Mouse (Mus musculus) testis, postnatal 14 days (tissue): ENCODE measurements at regions not wholly inside any gene's neighbourhood (a gene's known extent, or its start where the extent isn't known, plus 50 kb on each side); places are given as distances from the start of the nearest gene placed in this dataset.

ENCODE experiments used
- DNase-seq: peaks from one replicate; pipeline ENCODE4 v3.0.0; 2021; ENCODE audit warnings: low spot score

DNA sequence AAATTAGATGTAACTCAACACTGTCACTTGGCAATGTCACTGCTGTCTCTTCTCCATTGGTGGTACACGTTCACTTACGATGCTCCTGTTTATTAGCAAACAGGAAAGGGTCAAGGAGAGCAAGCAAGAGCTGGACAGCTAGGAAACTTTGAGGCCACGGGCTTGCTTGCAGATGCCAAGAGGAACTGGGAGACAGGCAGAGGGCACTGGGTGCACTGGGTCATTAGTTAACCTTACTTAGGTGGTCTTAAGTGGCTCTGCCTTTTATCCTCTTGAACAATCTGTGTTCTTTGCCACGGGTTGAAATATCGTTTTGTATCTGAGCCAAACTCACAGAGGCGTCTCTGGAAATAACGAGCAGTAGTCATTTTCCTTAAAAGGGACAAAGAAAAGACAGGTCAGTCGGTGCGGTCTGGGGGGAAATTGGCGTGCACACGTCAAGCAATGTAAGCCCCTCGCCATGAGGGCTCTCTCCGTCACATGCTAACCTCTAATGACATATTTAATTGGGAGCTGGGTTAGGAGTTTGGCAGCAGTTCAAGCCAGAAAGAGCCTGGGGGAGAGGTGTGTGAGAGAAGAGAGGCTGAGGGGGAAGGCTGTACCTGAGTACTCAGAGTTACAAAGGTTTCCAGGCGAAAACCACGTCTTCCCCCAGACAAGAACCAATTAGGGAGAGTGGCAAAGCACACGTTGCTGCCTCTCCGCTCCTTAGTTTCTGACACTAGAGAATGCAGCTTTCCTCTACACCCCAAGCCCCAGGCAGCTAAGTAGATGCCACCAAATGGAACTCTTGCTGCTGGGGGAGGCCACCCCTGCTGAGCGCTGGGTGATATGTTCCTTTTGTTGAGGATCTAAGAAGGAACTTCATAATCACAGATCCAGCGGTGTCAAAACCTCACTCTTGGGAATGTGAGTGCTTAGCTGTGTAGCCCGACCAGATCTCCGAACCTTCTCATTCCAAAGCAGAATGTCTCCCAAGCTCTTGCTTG is 140.0 kb upstream of the Tut7 start:
- no peak for DNase-seq

GRCm38 (mm10) chr13:59956441-59956840 is 133.5 kb upstream of the Tut7 start:
- DNase-seq: no peak

DNA sequence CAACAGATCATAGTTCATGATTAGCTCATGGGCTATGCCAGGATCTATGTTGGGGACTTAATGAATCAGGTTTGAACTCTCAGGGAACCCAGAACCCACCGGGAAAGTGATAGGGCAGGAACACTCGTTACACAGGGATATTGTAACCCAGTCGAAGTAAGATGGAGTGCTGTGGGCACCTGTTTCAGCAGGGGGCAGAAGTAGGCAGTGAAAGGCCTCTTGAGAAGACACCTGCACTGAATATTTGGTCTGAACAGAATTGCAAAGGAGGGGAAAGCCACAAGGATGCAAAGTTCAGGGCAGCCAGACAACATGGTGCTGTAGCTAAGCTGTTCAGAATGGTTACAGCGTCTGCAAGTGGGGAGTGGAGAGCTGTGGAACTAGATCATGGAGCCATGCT is 129.9 kb upstream of the Tut7 start:
- no peak for DNase-seq

DNA sequence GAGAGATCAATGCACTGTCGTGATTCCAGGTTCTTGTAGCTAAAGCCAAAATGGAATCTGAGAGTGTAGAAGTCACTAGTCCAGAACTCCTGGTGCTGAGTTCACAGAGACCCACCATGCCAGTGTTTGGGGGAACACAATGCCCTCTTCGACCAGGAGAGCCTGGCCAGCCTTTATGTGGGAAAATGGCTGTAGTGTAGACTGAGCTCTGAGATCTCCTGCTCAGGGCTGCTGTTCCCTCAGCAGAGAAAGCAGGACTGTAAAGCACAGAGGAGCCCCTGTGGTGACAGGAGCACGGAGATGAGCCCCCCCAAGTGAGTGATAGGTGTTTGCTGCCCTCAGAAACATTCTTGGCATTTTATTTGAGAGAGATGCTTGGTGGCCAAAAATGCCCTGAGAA is 129.2 kb upstream of the Tut7 start:
- no peak for DNase-seq

GRCm38 (mm10) chr13:59950281-59950680 is 127.3 kb upstream of the Tut7 start:
- no peak for DNase-seq

DNA sequence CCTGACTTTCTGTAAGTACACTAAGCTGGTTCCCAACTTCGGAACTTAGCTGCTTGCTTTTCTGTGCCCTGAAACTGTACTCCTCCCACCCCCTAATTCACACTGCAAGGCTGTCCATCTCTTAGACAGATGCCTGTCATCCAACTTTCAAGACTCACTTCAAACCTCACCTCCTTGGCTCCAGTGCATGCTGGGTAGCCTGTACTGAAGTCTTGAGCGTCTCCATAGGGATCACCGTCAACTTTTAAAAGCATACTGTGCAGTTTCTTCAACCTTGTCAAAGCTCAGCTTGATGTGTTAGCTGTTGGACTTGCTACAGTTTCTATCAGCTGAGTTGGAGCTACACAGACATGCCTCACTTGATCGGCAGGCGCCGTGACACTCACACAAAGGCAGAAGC is 126.5 kb upstream of the Tut7 start:
- no peak for DNase-seq

GRCm38 (mm10) chr13:59948496-59949138 is 125.7 kb upstream of the Tut7 start:
- DNase-seq: no peak

DNA sequence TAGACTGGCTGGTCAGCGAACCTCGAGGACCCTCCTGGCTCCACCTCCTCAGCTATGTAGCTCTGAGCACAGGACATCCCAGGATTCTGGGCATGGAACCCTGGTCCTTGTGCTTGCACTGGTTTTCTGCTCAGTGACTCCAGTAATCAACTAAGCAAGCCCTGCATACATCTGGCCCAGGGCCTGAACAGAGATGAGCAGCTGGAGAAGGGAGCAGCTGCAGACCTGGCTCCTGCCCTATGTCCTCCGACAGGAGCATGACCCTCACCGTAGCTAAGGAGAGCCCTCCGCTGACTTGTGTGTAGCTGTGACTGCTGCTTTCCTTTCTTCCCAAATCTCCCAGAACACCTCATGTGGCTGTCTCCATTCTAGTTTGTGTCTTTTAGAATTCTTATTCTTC is 124.5 kb upstream of the Tut7 start:
- DNase-seq: peak; percentile 9

DNA sequence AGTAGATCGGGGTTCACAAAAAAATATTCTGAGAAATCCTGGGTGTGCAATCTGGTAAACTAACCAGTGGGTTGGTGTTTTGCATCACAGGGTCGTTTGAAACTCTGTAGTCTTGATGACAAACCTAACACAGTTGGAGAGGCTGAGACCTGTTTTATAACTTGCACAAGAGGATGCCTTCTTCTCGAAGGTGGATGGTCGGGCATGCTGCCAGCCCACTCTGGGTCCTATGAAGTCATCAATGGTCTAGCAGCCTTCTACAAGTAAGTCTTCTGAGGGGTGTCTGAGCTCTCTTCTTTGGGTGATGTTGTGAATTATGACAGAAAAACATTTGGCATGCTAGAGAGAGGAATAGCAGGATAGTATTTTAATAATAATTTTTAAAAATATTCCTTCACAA is 123.6 kb upstream of the Tut7 start:
- no peak for DNase-seq

- no peak for DNase-seq
Observed at GRCm38 (mm10) chr13:59945631-59946030, 122.7 kb upstream of the Tut7 start.

DNA sequence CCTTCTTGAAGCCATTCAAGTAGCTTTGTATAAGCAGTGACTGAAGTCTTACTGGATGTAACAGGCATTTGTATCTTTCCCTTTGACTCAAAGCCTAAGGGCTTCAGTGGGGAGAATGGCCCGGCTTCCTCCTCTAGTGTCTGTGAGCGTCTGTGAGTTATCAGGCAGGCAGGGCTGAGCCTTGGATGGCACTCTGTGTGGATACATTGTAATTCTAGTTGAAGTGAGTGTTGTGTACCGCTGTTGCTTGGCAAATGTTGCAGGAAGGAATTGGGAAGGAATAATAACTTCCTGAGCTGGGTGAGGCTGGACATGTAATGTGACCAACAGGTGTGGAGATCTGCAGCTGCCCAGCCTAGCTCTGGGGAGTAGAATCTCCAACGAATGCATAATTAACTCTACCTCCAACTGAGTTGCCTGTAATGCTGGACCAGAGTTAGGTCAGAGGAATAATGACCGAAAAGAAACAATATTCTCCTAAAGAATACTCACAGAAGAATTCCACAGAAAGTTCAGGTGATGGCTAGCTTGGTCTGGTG is 120.7 kb upstream of the Tut7 start:
- peak; percentile 60 for DNase-seq

GRCm38 (mm10) chr13:59943020-59943419 is 120.1 kb upstream of the Tut7 start:
- no peak for DNase-seq

DNA sequence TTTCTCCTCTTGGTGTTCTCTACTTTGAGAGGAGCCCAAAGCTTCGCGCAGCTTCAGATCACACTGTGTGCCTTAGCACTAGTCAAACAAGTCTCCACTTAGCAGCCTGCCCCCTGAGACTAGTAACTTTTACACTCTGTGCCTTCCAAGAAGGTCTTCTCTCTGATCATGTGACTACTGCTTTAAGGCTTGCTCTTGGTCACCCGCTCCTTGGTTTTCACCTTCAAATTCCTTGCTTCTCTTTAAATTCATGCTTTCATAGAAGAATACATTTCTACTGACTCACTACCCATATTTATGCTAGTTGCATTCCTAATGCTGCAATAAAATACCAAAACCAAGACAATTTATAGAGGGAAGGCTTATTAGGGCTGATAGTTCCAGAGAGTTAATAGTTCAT is 118.6 kb upstream of the Tut7 start:
- peak; percentile 8 for DNase-seq

DNA sequence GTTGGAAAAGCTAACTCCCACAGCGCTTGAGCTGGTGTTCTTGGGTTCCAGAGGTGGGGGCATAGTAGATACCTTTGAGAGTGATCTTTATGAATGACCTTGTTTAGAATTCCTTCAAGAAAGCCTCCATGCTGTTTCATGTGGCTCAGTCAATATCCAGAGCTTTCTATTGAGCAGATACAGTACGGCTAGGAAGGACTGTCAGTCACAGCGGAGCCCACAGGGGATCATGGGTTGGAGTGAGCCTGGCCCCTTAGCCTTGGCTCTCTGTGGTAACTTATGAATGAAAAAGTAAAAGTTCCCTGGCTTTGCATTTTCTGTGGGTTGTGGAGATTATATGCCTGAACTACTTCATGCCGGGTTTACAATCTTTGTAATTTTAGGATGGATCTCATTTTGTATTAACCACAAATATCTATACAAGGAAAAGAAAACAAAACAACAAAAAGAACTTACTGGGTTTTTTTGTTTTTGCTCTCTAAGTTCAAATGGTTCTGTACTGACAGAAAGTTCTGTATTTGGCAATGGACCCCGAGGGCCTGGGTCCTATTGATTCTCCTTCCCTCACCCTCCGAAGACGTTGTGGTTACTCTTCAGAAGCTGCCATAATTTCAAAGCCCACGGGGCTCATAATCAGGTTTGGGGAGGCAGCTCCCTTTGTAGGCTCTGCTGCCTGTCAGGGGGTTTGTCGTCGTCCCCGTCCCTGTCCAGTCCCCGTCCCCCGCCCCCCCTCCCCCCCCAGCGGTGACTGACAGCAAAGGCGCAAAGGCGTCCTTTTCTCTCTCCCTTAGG is 117.7 kb upstream of the Tut7 start:
- no peak for DNase-seq

- no peak for DNase-seq
Observed at GRCm38 (mm10) chr13:59939886-59940285, 116.9 kb upstream of the Tut7 start.

GRCm38 (mm10) chr13:59937147-59937546 is 114.2 kb upstream of the Tut7 start:
- no peak for DNase-seq

DNA sequence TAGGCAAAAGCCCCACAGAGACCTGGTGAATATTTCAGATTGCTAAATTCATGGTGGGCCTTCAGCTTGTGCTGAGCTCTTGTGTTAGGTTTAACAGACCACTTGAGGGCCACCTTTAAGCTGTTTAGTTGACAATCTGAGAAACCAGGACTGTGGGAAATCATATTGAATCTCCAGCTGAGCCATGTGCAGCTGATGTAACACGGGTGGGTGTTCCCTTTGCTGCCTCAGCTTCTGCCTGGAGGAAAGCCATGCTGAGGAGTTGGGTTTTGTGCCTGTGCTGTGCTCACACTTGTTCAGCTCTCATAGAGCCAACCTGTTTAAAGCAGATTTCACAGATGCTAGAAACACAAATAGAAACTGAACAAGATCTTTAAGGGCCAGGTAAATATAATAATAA is 111.6 kb upstream of the Tut7 start:
- DNase-seq: no peak

GRCm38 (mm10) chr13:59934093-59934492 is 111.1 kb upstream of the Tut7 start:
- no peak for DNase-seq

GRCm38 (mm10) chr13:59927379-59928111 is 104.6 kb upstream of the Tut7 start:
- DNase-seq: no peak

DNA sequence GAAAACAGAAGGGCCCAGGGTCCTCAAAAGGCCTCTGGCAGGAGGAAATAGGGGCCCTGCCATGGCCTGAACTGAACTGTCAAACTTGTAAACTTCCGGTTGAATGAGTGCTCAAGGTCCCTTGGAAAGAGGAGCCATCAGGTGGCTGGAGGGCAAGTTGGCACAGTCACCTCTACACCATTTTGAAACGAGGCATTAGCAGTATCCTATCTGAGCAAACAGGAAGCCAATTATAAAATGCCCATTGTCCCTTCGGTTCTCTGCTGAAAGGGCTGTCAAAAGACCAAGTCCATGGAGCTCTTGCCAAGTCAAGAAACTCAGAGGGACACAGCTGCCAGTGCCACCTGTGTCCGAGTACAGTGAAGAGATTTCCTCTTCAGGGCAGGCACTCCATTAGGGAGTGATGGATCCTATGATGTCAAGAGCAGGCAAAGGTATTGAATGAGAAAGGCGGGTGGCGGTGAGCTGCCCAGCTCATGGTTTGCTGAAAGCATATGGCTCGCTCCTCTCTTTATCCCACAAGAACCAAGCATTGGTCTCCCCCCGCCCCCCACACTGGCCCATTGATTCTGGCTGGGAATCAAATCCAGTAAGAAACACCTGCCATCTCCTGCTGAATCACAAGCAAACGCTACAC is 103.0 kb upstream of the Tut7 start:
- DNase-seq: no peak

- DNase-seq: no peak
Observed at GRCm38 (mm10) chr13:59917185-59917584, 94.2 kb upstream of the Tut7 start.
